Mouse (Mus musculus) embryo, embryonic 9.5 days (tissue): ENCODE results near the gene Adgre4.

Experiments used
- DNase-seq: peaks from one replicate; pipeline ENCODE4 v3.0.0-alpha.2; 2017; ENCODE audit errors: extremely low spot score

The Adgre4 gene

GRCm38 (mm10) chr17:55749786-55750185, at the start of gene Adgre4:
TSS of gene Adgre4 (plus strand) at chr17:55749984.
- DNase-seq = no peak

DNA sequence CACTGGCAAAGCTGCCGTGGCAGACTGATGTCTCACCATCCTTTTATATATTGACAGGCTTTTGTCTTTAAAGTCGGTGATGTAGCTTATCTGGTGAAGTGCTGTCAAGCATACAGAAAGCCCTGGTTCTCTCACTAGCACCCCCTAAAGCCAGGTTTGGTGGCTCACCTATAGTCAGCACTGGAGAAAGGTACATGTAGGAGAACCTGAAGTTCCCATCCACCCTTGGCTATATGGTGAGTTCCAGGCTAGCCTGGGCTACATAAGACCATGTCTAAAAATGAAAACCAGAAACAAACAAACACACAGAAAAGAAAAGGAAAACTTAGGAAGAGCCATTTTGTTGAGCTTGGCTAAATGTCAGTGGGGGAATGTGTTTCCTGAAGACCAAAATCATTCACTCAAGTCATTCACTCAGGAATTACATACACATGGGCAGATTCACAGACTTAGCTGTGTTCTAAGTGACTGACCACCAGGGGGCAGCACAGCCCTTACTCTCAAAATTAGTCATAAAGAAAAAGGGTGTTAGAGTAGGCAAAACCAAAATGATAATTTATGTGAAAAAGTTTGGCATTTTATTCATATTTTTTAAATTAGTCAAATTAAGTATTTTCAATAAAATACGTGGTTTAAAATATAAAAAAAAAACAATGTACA, 47.5 kb upstream of the Adgre4 start:
- DNase-seq = peak; percentile 45

DNA sequence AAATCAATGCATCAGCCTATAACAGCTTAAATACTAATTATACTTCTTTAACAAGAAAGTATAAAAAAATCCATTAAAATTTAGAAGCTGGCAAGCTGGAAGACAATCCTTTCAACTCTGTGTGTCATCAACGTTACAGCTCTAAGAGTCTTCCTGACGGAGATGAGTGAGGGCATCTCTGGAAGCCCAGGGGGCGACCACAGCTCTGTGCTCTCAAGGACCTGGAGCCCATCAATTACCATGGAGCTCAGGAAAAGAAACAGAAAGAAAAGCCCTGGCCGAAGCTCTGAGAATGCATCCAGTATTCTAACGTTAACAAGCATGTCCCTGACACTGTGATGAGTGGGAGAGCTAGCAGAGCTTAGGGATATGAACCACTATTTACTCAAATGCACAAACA, 46.9 kb upstream of the Adgre4 start:
- DNase-seq = no peak

DNA sequence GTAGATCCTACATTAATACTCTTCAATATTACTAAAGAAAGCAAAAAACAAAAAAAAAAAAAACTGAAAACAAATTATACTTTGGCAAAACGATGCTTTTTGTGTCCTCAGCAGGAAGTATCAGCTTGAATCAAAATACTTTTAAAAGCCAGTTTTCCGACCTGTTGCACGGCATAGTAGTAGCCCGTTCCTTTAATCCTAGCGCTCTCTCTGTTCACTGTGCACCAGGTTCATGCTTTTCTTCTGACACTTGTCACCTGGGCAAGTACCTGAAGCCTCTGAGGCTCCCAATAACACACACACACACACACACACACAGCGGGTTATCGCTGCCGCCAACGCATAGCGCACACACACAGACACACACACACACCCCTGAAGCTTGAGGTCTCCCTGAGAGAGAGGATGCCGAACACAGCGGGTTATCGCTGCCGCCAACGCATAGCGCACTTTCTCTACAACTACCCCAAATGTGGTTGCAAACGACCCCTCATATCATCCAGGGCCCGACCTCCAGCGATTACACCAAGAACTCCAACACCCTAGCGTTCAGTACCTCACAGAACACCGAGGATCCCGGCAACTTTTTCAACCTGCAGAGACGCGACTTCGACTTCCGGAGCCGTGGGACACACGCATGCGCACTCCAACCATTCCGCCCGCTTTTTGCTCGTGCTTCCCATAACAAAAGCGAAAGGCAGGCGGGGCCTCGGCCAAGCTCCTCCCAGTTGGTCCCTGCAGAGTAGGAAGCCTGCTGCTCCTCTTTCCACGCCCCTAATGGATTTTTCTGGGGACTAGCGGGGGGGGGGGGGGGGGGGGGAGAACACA, 37.6 kb upstream of the Adgre4 start, which contains the start of gene Pot1b:
Gene Pot1b (minus strand): TSS at position 645 of the 828 bp plus-strand sequence.
- peak; percentile 98 for DNase-seq

DNA sequence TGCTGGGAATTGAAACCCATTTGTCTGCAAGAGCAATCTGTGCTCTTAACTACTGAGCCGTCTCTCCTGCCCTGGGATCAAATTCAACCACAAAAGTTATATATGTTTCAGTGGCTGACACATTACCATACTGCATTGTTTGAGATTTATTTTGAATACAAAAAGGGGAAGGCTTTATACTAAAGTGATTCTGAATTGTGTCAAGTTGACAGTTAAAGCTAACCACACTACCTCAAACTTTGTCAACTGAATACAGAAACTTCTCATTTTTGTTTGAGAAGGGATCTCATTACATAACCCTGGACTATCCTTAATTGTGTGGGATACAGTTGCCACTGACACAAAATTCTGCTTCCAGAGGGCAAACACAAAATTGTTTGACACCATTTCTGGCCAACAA, 28.5 kb upstream of the Adgre4 start:
- no peak for DNase-seq

DNA sequence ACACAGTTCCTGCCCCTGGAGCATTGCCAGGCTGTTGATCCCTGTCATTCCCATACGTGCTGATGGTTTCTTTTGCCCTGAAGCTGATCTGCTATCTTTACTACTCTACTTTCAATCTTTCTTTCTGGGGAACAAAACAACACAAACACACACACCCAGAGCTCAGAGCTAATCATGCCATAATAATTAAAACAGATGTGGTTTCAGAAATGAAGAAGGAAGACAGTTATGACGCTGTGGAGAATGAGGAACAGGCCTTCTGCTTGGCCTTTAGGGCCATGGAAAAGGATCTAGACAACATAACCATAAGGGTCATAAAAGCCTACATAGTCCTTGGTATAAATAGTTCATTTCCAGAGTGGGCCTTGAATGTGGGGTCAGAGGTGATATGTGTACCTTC, 27.5 kb upstream of the Adgre4 start:
- DNase-seq = no peak

- no peak for DNase-seq
These were observed 23.6 kb upstream of the Adgre4 start for GRCm38 (mm10) chr17:55726193-55726592.

GRCm38 (mm10) chr17:55736675-55737074, 13.1 kb upstream of the Adgre4 start:
- DNase-seq = no peak

- no peak for DNase-seq
These were observed 1.4 kb downstream of the Adgre4 start for GRCm38 (mm10) chr17:55751170-55751569.

- DNase-seq = peak; percentile 1
These were observed 63.9 kb downstream of the Adgre4 start for GRCm38 (mm10) chr17:55813642-55814041.

GRCm38 (mm10) chr17:55816853-55817252, 67.1 kb downstream of the Adgre4 start:
- no peak for DNase-seq

DNA sequence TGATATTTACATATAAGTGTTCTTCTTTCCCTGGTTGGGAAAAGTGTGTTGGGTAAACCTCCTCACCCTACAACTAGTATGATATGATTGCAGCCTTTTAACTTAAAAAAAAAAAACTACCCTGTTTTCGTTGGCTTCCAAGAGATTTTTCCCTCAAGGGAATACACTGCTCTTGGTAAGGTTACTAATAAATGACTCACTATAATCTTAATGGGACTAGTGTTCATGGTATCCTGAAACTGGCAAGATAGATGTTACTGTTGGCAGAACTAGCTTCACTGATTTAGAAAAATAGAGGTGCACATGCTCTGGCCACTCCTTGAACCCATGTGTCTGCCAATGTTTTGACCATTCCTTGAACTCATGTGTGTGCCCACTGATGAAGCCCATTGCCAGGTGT, 71.8 kb downstream of the Adgre4 start:
- DNase-seq = no peak

DNA sequence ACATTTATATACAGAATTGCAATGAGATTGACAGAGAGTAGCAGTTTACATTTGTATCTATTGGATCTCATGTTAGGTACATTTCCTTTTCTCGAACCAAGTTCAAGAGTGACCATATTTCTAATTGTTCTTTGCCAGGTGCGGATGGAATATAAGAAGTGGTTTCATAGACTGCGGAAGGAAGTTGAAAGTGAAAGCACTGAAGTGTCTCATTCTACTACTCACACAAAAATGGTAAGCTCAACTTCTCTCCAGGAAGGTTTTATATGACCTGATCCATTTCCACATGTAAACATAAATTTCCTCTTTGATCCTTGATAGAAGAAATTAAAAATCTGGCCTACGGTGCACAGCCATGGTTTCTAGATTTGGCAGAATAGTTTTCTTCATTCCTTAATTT, 93.3 kb downstream of the Adgre4 start:
- DNase-seq = no peak

DNA sequence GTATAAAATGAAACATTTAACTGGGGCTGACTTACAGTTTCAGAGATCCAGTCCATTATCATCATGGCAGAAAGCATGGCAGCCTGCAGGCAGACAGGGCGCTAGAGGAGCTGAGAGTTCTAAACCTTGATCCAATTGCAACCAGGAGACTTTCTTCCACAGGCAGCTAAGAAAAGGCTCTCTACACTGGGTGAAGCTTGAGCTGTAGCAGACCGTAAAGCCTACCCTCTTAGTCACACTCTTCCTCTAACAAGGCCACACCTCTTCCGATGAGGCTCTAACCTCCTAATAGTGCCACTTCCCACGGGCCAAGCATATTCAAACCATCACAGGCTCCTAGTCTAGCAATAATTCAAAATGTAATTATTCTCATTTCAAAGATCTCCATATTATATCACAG, 127.4 kb downstream of the Adgre4 start:
- no peak for DNase-seq

GRCm38 (mm10) chr17:55878282-55878635, 128.5 kb downstream of the Adgre4 start:
- peak; percentile 9 for DNase-seq

DNA sequence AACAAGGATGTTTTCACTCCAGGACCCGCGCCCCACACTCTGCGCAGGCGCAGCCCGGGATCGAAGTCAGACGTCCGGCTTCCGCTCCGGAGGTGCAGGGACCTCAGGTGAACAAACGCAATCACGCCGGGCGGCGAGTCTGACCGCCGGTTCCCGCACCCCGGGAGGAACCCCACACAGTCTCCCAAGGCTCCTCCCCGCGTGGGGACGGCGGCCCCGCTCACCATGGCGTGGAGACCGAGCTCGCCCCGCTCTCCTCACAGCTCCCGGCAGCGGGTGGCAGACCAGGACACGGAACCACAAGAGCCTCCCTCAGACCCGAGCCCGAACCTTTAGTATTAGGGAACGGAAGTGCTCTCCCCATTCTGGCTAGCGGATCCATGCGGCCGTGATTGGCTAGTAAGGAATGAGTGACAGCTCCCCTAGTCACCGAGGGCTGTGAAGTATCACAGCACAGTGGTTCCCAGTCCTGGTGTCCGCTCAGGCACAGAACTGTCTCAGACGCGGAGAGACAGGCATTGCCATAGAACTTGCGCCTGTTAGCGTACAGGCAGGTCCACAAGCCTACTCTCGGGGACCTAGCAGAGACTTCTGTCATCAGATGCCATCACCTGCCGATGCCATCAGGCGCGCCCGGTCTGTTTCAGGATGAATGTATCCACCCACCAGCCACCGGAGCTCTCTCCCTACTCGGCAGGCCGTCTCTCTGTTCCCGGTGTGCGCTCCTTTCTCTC, 129.0 kb downstream of the Adgre4 start, which contains the start of gene Zfp119a:
Gene Zfp119a (minus strand): TSS at position 295 of the 734 bp plus-strand sequence.
- DNase-seq = peak; percentile 79

DNA sequence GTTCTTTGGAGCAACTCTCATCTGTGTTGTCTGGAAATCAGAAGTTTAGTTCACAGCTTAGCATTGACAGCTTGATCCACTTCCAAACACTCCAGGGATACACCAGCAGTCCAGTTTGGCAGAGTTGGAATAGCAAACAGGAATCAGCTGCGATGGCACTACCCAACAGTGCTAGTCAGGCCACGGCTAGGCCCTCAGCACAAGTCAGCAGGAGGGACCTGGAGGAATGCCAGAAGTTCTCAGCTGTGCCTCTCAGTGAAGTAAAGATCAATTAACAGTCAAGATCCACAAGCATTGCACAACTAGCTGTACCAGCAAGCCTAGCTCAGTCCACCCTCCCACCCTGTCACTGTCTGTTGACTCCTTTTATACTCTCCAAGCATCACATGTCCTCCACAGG, 133.8 kb downstream of the Adgre4 start:
- DNase-seq = no peak

- no peak for DNase-seq
These were observed 135.1 kb downstream of the Adgre4 start for GRCm38 (mm10) chr17:55884912-55885311.

DNA sequence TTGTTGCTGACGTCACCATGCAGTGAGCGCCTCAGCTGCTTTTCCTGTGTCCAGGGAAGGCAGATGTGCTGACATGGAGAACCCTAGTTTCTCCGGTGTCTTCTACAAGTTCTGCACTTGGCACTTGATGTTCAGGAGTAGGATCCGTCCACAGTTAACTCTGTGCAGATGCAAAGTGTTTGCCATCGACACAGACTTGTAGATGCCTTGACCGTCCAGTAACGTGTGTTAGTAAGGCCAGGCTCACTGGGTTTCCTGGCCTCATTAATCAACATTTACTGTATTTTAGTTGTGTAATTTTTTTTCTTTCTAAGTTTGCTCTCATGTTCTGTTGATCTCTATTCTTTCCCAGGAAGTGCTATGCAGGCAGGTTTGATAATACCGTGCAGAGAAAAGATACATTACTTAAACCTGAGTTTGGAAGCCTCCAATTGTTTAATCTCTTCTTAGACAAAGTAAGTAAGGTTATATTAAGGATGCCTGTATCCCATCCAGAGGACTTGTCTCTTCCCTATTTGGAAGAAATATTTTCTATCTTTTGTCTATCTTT, 142.7 kb downstream of the Adgre4 start:
- peak; percentile 9 for DNase-seq

DNA sequence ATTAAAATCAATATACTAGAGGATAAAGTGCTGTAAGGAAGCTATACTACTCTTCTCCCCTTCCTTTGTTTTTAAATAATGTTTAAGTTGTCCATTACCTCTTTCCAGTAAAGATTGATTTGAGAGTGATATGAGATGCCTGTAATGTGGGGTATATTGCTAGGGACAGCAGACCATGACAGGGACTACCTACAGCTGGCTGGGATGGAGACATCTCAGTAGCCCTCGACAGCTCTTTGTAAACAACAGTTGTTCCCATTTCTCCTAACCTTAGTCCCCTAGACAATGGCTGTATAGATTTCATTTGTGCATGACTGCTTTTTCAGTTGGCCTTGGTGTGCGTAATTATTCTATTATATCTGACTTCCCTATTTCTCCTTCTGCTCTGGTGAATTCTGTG, 153.3 kb downstream of the Adgre4 start:
- no peak for DNase-seq
